Mouse (Mus musculus) bone marrow macrophage, adult 2 months (primary cell): ENCODE measurements around the gene Chrna10. TPM values are rescaled to one million over a fixed set of nuclear protein-coding genes. Genes with fewer than 3 reads are reported as not detected.

Experiments used
- H3K27ac ChIP-seq: 2 replicates; pipeline ENCODE4 v1.5.1; 2012; ENCODE audit warnings: low read depth, low read length; ENCODE audit not compliant: insufficient read depth
- H3K4me1 ChIP-seq: 2 replicates; pipeline ENCODE4 v1.6.1; 2012; ENCODE audit warnings: low read length; ENCODE audit not compliant: control insufficient read depth, insufficient read depth
- H3K4me3 ChIP-seq: 2 replicates; pipeline ENCODE4 v1.5.1; 2012; ENCODE audit warnings: mild to moderate bottlenecking, low read length, moderate library complexity; ENCODE audit not compliant: insufficient read depth
- CTCF ChIP-seq: IDR thresholded peaks from 2 replicates; pipeline ENCODE4 v1.5.1; 2012; ENCODE audit warnings: low read depth, mild to moderate bottlenecking, low read length, moderate library complexity
- POLR2A ChIP-seq: IDR thresholded peaks from 2 replicates; pipeline ENCODE4 v1.6.1; 2012; ENCODE audit warnings: mild to moderate bottlenecking, low read depth, low read length, borderline replicate concordance
- polyA plus RNA-seq: library from polyadenylated mRNA; stranded (reverse); fragments of >200 nt; gene quantifications from 2 replicates; pipeline ENCODE4 v1.2.4, GENCODE M21; 2012; ENCODE audit not compliant: missing spikeins, insufficient read depth, insufficient read length

Gene Chrna10
- polyA plus RNA-seq, 1 experiment, result not detected

DNA sequence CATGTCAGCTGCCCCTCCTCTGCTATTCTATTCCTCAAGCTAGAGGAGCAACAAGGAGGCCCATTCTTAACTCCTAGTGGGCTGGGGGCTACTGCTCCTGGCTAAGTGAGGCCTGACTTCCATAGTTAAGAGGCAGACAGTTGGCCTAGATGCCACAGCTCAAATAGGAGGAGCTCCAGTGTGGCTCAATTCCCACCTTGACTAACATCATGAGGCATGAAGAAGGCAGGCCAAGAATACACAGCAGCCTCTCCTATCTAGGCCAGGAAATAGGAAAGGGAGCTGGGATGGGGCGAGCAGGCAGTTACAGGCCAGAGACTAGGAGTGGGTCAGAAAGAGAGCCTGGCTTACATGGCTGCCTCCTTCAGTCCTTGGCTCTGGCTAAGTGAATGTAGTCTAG is 8.4 kb downstream of the Chrna10 start:
- H3K4me3 ChIP-seq, result no peak overlapping the region
- no peak for TF ChIP-seq POLR2A
- TF ChIP-seq CTCF, result no peak
- no peaks in the 10 kb centered on the region for H3K4me1 ChIP-seq
- no peak overlapping the region for H3K27ac ChIP-seq

DNA sequence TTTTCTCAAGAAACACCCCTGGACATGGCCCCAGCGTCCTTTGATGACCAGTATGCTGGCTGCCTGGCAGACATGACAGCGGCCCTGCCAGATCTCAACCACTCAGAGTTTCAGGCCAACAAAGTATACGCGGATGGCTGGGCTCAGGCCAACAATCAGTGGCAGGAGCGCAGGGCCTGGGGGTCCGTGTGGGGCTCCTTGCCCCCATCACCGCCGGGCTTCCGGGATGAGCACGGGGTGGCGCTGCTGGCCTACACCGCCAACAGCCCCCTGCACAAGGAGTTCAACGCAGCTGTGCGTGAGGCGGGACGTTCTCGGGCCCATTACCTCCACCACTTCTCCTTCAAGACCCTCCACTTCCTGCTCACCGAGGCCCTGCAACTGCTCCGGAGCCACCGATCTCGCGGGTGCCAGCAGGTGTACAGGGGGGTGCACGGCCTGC is 9.9 kb downstream of the Chrna10 start:
- H3K27ac ChIP-seq, result no peak overlapping the region
- TF ChIP-seq CTCF (no peak), POLR2A (no peak)
- no peaks in the 10 kb centered on the region for H3K4me1 ChIP-seq
- no peak overlapping the region for H3K4me3 ChIP-seq

DNA sequence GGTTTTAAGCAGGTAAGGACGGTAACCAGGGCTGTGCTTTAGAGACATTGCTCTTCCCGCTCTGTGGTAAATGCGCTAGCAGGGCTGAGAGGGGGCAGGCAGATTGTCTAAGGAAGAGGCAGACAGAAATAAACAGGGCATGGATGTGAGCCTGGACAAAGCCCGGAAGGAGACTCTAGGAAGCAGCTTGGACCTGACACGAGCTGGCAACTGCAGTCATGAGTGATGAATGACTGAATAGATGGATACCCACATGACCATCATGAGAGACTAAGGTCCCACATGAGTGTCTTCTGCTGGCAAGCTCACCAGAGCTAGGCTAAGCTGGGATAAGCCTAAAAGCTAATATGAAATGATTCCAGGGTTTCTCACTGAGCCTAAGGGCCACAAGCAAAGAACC is 12.5 kb downstream of the Chrna10 start:
- no peak overlapping the region for H3K27ac ChIP-seq
- no peak overlapping the region for H3K4me3 ChIP-seq
- H3K4me1 ChIP-seq, result peaks cover 5% of the 10 kb centered on the region; the same call in 1 of the 2 replicates
- TF ChIP-seq CTCF (no peak), POLR2A (no peak)

DNA sequence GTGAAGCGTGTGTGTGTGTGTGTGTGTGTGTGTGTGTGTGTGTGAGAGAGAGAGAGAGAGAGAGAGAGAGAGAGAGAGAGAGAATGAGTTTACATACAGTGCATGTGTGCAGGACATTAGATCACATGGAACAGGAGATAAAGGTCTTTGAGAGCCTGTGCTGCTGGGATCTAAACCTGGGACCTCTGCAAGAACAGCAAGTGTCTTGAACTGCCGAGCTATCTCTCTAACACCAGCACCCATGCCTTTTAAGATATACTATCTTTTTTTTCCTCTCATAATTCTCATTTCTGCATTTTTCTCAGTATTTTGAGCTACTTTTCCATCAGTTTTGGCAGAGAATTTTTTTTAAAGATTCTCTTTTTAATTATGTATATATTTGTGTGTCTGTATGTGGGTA is 13.1 kb downstream of the Chrna10 start:
- TF ChIP-seq POLR2A (no peak), CTCF (no peak)
- Histone ChIP-seq H3K4me3 (no peak overlapping the region), H3K27ac (no peak overlapping the region), H3K4me1 (peaks cover 5% of the 10 kb centered on the region; the same call in 1 of the 2 replicates)

DNA sequence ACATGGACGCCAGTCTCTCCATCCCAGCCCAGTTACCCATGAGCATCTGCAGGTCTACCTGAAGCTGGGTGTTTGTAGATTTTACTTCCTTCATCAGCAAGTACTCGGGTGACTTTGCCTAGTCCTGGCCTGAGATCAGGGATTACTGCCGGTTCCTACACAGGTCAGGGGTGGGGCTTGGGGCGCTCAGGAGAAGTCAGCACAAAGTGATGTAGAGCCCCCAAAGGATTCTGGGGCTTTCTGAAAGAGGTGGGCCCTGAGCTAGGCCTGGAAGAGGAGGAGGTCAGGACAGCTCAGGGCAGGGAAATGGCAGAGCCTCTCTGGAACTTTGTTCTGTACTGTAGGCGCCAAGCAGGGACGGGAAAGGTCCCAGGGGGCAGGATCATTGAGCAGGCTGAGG is 13.9 kb downstream of the Chrna10 start:
- TF ChIP-seq CTCF, result no peak
- TF ChIP-seq POLR2A, result no peak
- no peak overlapping the region for H3K27ac ChIP-seq
- H3K4me3 ChIP-seq, result no peak overlapping the region
- H3K4me1 ChIP-seq, result peaks cover 5% of the 10 kb centered on the region; the same call in 1 of the 2 replicates

DNA sequence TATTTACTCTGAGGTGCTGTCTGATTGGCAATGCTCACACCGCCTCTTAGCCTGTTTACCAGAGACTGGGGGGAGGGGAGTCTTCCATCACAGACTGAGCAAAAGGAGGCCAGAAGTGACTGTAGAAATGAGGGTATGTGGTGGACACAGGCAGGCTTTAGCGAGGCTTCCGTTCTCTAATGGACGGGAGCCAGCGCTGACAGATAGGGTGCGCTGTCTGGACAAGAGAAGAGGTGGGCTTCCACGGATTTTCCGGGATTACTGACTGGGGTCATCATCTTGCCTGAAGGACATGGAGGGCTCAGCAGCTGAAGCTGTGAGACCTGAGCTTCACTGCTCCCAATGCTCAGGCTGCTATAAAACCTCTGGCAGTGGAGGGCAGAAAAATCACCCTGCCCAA is 14.4 kb downstream of the Chrna10 start:
- H3K27ac ChIP-seq, result no peak overlapping the region
- no peak for TF ChIP-seq POLR2A
- TF ChIP-seq CTCF, result no peak
- no peak overlapping the region for H3K4me3 ChIP-seq
- H3K4me1 ChIP-seq, result peaks cover 5% of the 10 kb centered on the region; the same call in 1 of the 2 replicates

DNA sequence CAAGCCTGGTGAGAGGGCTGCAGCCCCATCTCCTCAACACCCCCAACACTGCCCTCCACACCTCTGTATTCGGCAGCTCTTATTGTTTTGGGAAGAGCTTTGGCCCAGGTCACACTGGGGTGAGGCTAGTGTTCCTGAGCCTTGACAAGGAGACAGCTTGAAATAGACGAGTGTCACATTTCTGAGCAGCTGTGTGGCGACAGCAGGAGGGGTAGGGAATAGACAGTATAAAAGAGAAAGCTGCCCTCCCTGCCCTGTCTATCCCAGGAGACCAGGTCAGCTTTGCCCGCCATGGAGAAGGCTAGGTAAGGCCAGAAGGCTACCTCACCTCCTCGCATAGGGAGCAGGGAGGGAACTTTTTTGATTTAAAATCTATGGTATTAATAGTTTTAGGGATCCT is 15.1 kb downstream of the Chrna10 start, which contains the start of gene Art1:
Art1 (plus strand) TSS at position 257 of the 400 bp plus-strand sequence.
- no peak within 1 kb of the TSS for H3K27ac ChIP-seq
- TF ChIP-seq CTCF, result no peak
- no peak for TF ChIP-seq POLR2A
- H3K4me3 ChIP-seq, result no peak within 1 kb of the TSS
- peaks cover 5% of the 10 kb centered on the region; the same call in 1 of the 2 replicates for H3K4me1 ChIP-seq

DNA sequence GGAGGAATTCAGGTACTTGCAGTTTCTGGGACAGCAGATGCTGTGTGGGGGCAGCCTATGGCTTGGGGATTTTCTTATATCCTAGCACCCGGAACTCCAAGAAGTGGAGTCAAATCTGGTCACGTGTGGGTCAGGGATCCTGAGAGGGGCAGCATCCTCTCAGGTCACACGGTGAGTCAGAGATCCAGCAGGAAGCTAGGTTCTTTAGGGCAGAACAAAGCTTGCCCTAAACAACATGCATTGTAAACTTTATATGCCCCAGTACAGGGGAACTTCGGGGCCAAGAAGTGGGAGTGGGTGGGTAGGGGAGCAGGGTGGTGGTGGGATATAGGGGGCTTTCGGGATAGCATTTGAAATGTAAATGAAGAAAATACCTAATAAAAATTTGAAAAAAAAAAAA is 15.8 kb downstream of the Chrna10 start:
- no peak overlapping the region for H3K27ac ChIP-seq
- H3K4me1 ChIP-seq, result peaks cover 5% of the 10 kb centered on the region; the same call in 1 of the 2 replicates
- H3K4me3 ChIP-seq, result no peak overlapping the region
- TF ChIP-seq POLR2A (no peak), CTCF (no peak)

DNA sequence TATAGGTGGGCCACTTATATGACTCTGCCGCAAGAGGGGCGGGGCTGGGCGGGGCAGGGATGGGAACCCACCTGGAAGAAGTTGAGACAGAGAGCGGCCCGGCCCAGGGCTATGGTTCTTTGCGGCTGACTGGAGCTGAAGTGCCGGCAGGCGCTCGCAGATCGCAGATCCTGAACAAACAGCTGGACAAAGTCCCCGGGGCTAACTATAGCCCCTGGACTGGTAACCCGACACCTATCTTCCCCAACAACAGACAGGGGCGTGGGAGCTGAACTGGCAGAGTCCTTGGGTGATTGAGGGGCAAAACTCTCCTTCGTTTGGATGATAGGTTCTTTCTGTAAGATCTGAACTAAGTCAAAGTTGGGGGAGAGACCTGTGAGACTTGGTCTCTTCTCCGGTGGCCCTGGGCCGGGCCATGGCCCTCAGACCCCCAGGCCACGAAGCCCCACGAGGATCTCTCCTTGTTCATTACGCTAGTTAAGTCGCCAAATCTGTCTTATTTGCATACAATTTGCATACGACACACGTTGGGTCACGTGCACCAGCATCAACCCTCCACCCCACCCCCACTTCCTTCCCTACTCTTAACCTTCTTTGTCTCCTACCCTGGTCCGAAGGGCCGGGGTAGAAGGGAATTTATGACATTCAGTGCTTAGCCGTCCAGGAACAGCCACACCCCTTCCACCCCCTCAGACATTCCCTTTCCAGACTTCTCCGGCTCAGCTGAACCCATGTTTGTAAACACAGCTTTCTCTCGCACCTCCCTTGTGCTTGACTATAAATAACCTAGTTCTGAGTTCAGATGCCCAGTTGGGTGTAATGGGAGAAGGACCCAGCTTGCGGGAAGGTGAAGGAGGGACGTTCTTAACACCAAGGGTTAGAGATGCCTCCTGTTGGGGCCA is 16.6 kb downstream of the Chrna10 start:
- Histone ChIP-seq H3K27ac (no peak overlapping the region), H3K4me3 (peak overlapping the region; percentile 40), H3K4me1 (peaks cover 5% of the 10 kb centered on the region; the same call in 1 of the 2 replicates)
- TF ChIP-seq CTCF, result 0 out of 2 replicates have a peak, but pooled peaks have one; percentile 10
- TF ChIP-seq POLR2A, result no peak

DNA sequence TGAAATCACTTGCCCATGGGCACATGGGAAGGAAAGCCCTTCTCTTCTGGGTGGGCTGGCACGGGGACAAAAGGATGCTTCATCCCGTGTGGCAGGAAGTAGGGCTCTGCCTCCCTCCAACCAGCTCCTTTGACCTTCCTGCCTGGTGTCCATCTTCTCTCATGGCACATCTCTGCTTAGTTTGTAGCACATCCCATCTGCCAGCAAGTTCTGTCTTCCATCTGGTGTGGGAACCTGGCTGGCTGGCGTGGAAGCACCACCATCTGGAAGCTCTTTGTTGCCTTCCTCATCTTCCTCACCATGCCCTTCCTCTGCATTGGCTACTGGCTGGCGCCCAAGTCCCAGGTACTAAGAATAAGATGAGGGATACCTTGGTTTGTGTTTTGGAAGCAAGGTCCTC is 29.3 kb downstream of the Chrna10 start:
- no peak for TF ChIP-seq CTCF
- TF ChIP-seq POLR2A, result no peak
- H3K4me3 ChIP-seq, result no peak overlapping the region
- no peaks in the 10 kb centered on the region for H3K4me1 ChIP-seq
- no peak overlapping the region for H3K27ac ChIP-seq

DNA sequence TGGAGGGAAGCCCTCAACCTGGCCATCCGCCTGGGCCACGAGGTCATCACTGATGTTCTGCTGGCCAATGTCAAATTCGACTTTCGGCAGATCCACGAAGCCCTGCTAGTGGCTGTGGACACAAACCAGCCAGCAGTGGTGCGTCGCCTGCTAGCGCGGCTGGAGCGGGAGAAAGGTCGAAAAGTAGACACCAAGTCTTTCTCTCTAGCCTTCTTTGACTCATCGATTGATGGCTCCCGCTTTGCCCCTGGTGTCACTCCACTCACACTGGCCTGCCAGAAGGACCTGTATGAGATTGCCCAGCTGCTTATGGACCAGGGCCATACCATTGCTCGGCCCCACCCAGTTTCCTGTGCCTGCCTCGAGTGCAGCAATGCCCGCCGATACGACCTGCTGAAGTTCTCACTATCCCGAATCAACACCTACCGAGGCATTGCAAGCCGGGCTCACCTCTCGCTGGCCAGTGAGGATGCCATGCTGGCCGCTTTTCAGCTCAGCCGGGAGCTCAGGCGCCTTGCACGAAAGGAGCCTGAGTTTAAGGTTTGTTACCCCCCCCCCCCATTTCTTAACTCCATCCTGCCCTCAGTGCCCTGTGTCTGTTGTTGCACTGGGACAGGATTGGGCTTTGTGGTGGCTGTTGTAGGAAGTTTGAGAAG is 32.5 kb downstream of the Chrna10 start:
- no peak overlapping the region for H3K27ac ChIP-seq
- H3K4me1 ChIP-seq, result no peaks in the 10 kb centered on the region
- no peak for TF ChIP-seq POLR2A
- TF ChIP-seq CTCF, result no peak
- H3K4me3 ChIP-seq, result no peak overlapping the region
